Mouse (Mus musculus) T-helper 1 cell (primary cell): ENCODE results near the gene Iqsec2.

Experiments used
- in situ Hi-C: fragments of 300-600 bp; cut with MboI, MseI; formaldehyde crosslinking; loops from one replicate; pipeline ENCODE4 v1.15.1; 2025; ENCODE audit warnings: high pct_unique_total_duplicates

Iqsec2 gene

GRCm38 (mm10) chrX:152143941-152144741, at the start of gene Iqsec2:
Gene Iqsec2 (plus strand): TSS chrX:152144268.
- in situ Hi-C loops, result loop anchor here (25.0 kb wide), 1 partner anchor 1632 kb away; no protein-coding TSS in a partner anchor

GRCm38 (mm10) chrX:152097572-152097971, 46.5 kb upstream of the Iqsec2 start:
- in situ Hi-C loops, result no loop called here

GRCm38 (mm10) chrX:152121687-152122086, 22.4 kb upstream of the Iqsec2 start:
- in situ Hi-C loops, result no loop called here

- in situ Hi-C loops, result loop anchor here (25.0 kb wide), 1 partner anchor 1618 kb away; no protein-coding TSS in a partner anchor
Measured at GRCm38 (mm10) chrX:152130777-152131176, 13.3 kb upstream of the Iqsec2 start.

GRCm38 (mm10) chrX:152132029-152132428, 12.0 kb upstream of the Iqsec2 start:
- in situ Hi-C loops, result loop anchor here (25.0 kb wide), 1 partner anchor 1620 kb away; no protein-coding TSS in a partner anchor

- in situ Hi-C loops, result loop anchor here (25.0 kb wide), 1 partner anchor 1623 kb away; no protein-coding TSS in a partner anchor
Measured at GRCm38 (mm10) chrX:152135195-152135594, 8.9 kb upstream of the Iqsec2 start.

GRCm38 (mm10) chrX:152144742-152145214, 710 bp downstream of the Iqsec2 start:
- in situ Hi-C loops, result loop anchor here (25.0 kb wide), 1 partner anchor 1632 kb away; no protein-coding TSS in a partner anchor

GRCm38 (mm10) chrX:152146150-152146549, 2.1 kb downstream of the Iqsec2 start:
- in situ Hi-C loops, result loop anchor here (25.0 kb wide), 1 partner anchor 1634 kb away; no protein-coding TSS in a partner anchor

GRCm38 (mm10) chrX:152146691-152147090, 2.6 kb downstream of the Iqsec2 start:
- in situ Hi-C loops, result loop anchor here (25.0 kb wide), 1 partner anchor 1634 kb away; no protein-coding TSS in a partner anchor

GRCm38 (mm10) chrX:152147451-152148116, 3.5 kb downstream of the Iqsec2 start:
- in situ Hi-C loops, result loop anchor here (25.0 kb wide), 1 partner anchor 1635 kb away; no protein-coding TSS in a partner anchor

- in situ Hi-C loops, result loop anchor here (25.0 kb wide), 1 partner anchor 1636 kb away; no protein-coding TSS in a partner anchor
Measured at GRCm38 (mm10) chrX:152148706-152149105, 4.6 kb downstream of the Iqsec2 start.

GRCm38 (mm10) chrX:152151709-152152108, 7.6 kb downstream of the Iqsec2 start:
- in situ Hi-C loops, result no loop called here

GRCm38 (mm10) chrX:152158294-152158693, 14.2 kb downstream of the Iqsec2 start:
- in situ Hi-C loops, result no loop called here

GRCm38 (mm10) chrX:152161404-152161803, 17.3 kb downstream of the Iqsec2 start:
- in situ Hi-C loops, result no loop called here

- in situ Hi-C loops, result no loop called here
Measured at GRCm38 (mm10) chrX:152164061-152164460, 20.0 kb downstream of the Iqsec2 start.

- in situ Hi-C loops, result no loop called here
Measured at GRCm38 (mm10) chrX:152166161-152166560, 22.1 kb downstream of the Iqsec2 start.

- in situ Hi-C loops, result no loop called here
Measured at GRCm38 (mm10) chrX:152168521-152168920, 24.5 kb downstream of the Iqsec2 start.

- in situ Hi-C loops, result no loop called here
Measured at GRCm38 (mm10) chrX:152171041-152172026, 27.3 kb downstream of the Iqsec2 start.

- in situ Hi-C loops, result no loop called here
Measured at GRCm38 (mm10) chrX:152172487-152172935, 28.4 kb downstream of the Iqsec2 start.

GRCm38 (mm10) chrX:152175284-152175683, 31.2 kb downstream of the Iqsec2 start:
- in situ Hi-C loops, result no loop called here

- in situ Hi-C loops, result no loop called here
Measured at GRCm38 (mm10) chrX:152177897-152178296, 33.8 kb downstream of the Iqsec2 start.
